Mouse (Mus musculus): Measurements from ENCODE around the gene Vmn2r18.

The Vmn2r18 gene

DNA sequence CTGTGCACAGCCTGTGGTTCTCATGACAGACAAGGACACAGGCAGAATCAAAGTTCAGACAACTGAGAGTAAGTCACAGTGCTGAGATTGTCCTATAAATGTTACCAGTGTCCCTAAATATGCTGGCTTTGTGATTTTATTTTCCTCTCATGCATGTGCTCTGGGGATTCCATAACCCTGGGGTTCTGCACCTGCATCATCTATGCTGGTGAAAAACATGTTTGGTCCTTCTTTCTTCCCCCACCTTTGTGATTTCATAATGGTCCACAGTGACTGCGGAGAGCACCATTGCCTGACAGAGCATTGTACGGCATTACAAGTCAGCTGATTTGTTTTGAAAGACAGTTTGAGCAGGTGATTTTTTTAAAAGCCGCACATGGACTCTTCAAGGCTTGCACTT lies at the start of gene Vmn2r18:
TSS of gene Vmn2r18 (minus strand) at position 101 of the 400 bp plus-strand sequence.
- DNase-seq (ENCODE audit: low read depth): no peak

DNA sequence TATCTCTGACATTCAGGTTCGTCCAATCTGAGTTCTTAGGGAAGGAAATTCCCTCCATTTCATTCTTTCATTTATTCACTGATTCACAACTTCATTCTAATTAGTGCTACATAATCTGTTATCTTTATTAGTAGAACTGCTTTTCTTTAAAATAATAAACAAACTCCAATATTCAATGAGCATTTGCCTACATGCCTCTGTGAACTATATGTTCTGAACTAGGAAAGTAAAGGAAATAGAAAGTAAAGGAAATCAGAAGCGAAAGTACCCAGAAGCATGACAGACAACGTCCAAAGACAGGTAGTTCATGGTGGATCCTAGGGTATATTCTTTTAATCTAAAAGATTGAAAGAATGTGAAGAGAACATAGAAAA lies 45.6 kb upstream of the Vmn2r18 start:
- no peak for DNase-seq (ENCODE audit: low read depth)

DNA sequence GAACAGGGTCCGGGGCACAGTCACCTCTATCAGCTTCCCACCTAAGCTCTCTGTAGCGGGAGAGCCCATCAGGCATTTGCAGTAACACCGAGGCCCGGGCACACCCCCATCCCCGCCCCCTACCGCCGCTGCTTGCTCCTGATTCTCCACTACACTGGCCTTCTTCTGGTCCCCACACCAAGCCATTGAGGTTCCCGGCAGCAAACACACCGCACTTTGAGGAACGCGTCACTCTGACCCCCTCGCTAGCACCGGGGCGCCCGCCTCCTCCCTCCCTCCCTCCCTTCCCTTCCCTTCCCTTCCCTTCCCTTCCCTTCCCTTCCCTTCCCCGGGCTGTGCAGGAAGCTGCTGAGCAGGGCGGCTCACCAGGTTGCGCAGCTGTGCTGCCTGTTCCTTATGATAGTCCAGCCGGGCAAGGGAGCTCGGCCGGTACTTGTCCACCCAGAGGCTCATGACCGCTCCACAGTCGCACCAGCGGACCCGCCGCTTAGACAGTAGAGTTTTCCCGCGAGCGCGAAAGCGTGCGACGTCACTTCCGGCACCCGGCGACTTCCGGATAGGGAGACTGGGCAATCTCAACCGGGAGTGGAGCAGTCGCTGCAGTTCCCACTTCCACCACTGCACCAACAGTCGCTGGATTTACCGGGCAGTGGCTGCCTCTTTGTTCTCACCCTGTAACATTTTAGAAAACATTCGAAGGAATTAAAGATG lies 45.0 kb upstream of the Vmn2r18 start, which contains the start of gene Rfc3:
TSS of gene Rfc3 (minus strand) at position 543 of the 711 bp plus-strand sequence.
- peak; percentile 90 for DNase-seq (ENCODE audit: low read depth)

DNA sequence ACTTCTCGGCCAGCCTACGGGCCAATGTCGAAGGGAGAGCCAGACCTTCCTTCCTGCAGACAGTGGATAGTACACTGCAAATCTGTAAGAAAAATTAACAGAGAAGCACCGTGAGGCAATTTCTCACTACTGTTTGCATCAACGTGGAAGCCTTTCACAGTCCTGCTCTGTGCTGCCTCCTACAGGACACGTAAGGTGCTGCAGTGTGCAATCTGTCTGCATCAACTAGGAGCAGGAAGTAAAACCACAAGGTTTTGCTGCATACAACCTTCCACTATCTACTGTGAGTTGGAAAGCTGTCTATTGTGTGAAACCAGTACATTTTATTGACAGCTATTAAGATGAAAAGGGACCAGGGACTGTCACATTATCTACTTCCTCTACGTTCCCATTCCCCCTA lies 39.0 kb upstream of the Vmn2r18 start:
- no peak for DNase-seq (ENCODE audit: low read depth)

DNA sequence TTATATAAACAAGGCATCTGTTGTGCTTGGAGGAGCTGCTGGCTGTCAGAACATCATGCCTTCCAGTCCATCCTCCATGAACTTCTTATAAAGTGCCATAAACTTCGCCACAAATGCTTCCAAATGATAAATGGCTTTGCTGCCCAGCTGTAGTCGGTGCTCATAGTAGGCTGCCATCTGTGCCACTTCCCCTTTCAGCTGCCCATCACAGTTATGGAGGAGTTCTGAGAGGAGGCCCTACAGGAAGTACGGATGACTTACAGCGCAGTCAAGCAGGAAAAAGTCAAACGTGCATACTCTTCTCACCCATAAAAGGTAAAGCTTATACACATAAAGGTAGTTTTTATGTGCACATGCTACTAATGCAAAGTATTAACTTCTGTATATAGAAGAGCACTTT lies 37.0 kb upstream of the Vmn2r18 start:
- no peak for DNase-seq (ENCODE audit: low read depth)

DNA sequence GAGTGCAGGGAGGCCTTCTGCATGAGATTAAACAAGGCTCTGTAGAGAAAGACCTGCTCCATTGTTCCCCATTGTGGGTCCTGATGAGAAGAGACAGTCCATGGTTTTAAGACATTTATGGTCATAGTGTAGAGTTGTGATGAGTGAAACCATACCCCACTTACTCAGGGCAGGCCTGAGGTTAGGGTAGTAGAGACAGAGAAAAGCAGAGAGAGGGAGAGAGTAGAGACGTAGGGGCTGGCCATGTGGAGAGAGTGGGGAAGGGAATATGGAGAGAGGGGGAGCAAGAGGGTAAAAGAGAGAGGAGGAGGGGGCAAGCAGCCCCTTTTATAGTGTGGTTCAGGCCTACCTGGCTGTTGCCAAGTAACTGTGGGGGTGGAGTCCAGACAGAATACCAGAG lies 36.3 kb upstream of the Vmn2r18 start:
- no peak for DNase-seq (ENCODE audit: low read depth)

DNA sequence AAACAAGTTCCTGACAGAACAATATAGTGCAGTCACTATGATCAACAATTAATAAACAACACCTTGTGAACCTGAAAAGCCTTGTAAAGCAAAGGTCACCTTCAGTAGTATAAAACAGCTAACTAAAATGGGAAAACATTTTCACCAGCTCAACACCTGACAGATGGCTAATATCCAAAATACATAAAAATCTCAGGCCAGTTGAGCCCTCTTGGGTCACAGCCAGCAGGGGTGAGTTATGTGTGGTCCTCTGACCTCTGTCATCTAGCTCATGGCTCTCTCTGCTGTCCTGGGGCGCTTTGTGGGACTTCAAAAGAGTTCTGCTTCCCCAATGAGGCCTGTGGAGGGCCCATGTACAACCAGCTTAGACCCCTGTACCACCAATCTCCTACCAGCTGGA lies 4.1 kb downstream of the Vmn2r18 start:
- no peak for DNase-seq (ENCODE audit: low read depth)
